Mouse (Mus musculus) heart, adult 2 months (tissue): ENCODE data around the gene Gsg1l.

Experiments
- CTCF ChIP-seq: fragments of 200-600 bp; IDR thresholded peaks from 2 replicates; pipeline ENCODE4 v1.8.1; 2022; ENCODE audit warnings: antibody characterized with exemption, mild to moderate bottlenecking, moderate library complexity
- POLR2A ChIP-seq: fragments of 200-500 bp; IDR thresholded peaks from 2 replicates; pipeline ENCODE4 v1.6.1; 2011; ENCODE audit warnings: mild to moderate bottlenecking, low read depth, low read length, control low read depth; ENCODE audit not compliant: insufficient read depth

DNA sequence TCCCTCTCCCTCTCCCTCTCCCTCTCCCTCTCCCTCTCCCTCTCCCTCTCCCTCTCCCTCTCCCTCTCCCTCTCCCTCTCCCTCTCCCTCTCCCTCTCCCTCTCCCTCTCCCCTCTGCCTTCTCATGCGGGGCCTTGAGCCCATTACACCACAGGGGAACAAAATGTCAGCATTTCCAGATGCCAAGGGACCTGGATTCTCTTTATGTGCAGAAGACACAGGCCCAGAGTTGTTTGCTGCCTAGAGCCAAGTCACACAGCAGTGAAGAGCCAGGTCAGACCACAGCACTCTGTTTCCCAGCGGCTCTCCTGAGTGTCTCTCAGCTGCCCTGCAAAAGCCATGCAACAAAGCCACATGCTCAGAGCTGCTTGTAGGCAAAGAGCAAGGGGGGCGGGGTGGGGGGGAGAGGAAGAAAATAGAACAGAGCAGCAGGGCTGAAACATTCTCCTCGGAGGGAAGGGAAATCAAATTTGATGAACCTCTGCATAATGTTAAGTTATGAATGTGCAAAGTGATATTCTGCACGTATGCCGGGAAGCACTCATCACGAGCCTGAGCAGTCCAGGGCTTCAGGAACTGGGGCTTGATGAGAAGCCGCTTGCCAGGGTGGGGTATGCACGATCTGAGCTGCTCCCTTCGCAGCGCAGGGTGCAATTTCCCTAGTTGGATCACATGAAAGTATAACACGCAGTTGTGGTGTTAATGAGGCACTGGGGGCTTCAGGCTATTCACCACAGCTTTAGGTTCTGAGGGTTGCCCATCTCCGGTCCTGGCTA, 181.6 kb downstream of the Gsg1l start:
- TF ChIP-seq CTCF (no peak), POLR2A (no peak)
